Mouse (Mus musculus) liver, embryonic 13.5 days (tissue): ENCODE measurements at regions not wholly inside any gene's neighbourhood (a gene's known extent, or its start where the extent isn't known, plus 50 kb on each side); places are given as distances from the start of the nearest gene placed in this dataset.
"Not testable (repeated sequence)": the region's sequence is repeated elsewhere in the genome, so short reads cannot be mapped to it uniquely, and the experiment has no call there.

Source experiments
- ATAC-seq: fragments of 200-750 bp; cut with Nextera tagmentation; 2 replicates; pipeline ENCODE4 v1.8.0; 2017; ENCODE audit warnings: low read depth, mild to moderate bottlenecking, moderate number of reproducible peaks, moderate library complexity
- DNase-seq: peaks from one replicate; pipeline ENCODE4 v3.0.0; 2022
- H3K27ac ChIP-seq: fragments of 300-500 bp; sonication (generic); 2 replicates; pipeline ENCODE4 v1.5.1; 2015; ENCODE audit warnings: moderate library complexity, mild to moderate bottlenecking, inconsistent platforms
- H3K27me3 ChIP-seq: fragments of 300-500 bp; sonication (generic); 2 replicates; pipeline ENCODE4 v1.6.1; 2015; ENCODE audit warnings: mild to moderate bottlenecking, inconsistent platforms
- H3K36me3 ChIP-seq: fragments of 300-500 bp; sonication (generic); 2 replicates; pipeline ENCODE4 v1.6.1; 2015; ENCODE audit warnings: mild to moderate bottlenecking, inconsistent platforms
- H3K4me1 ChIP-seq: fragments of 300-500 bp; sonication (generic); replicated peaks from 2 replicates; pipeline ENCODE4 v1.6.1; 2015; ENCODE audit warnings: inconsistent platforms
- H3K4me2 ChIP-seq: fragments of 300-500 bp; sonication (generic); 2 replicates; pipeline ENCODE4 v1.6.1; 2015; ENCODE audit warnings: inconsistent platforms, mild to moderate bottlenecking, moderate library complexity
- H3K4me3 ChIP-seq: fragments of 300-500 bp; sonication (generic); replicated peaks from 2 replicates; pipeline ENCODE4 v1.5.1; 2015; ENCODE audit warnings: mild to moderate bottlenecking, inconsistent platforms
- H3K9ac ChIP-seq: fragments of 300-500 bp; sonication (generic); 2 replicates; pipeline ENCODE4 v1.6.1; 2015; ENCODE audit warnings: mild to moderate bottlenecking, inconsistent platforms
- H3K9me3 ChIP-seq: fragments of 300-500 bp; sonication (generic); replicated peaks from 2 replicates; pipeline ENCODE4 v1.6.1; 2016; ENCODE audit warnings: inconsistent platforms
- WGBS: fragments of 180-500 bp; shearing (Covaris S2); methylation state at CpG from one replicate; pipeline ENCODE4 v1.1.7; 2015; ENCODE audit not compliant: insufficient replicate concordance; 5-methylcytosine and 5-hydroxymethylcytosine counted together

DNA sequence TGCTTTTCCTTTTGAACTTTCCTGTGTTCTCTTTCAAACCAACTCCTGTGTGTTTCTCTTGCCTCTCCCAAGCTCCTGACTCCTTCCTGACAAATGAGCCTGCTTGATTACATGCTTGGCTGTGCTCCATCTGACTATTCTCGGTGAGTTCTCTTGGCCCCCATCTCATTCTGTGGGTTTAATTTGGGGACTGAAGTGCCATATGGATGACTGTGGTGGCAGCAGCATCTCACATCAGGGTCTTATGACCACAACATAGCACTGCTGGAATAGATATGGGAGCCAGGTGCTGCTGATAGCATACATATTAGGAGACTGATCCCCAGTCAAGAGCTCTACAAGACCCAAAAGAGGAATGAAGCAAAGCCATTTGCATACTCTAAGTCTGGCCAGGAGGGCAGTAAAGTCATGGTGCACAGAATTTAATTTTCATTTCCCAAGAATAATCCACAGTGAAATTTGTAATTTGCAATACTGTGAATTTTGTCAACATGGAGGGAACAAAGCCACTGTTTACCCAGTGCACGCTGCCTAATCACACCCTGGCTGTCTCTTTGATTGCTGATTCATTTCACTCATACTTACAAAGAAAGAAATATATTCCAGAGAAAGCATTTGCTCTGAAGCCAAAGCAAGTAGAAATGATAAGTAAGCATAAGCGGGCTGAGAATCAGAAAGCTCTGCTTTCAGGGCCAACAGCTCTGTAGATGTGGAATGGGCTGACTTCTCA lies 1478.4 kb upstream of the Gm7489 start:
- Histone ChIP-seq H3K27me3 (no peaks in the 10 kb centered on the region), H3K27ac (no peak overlapping the region), H3K9me3 (no peaks in the 10 kb centered on the region), H3K4me3 (no peak overlapping the region), H3K4me1 (no peaks in the 10 kb centered on the region), H3K36me3 (no peaks in the 10 kb centered on the region), H3K9ac (no peak overlapping the region), H3K4me2 (no peak overlapping the region)
- no peak for ATAC-seq
- WGBS, result 54% methylated on average over 3 of the region's 3 CpGs
- DNase-seq, result no peak

DNA sequence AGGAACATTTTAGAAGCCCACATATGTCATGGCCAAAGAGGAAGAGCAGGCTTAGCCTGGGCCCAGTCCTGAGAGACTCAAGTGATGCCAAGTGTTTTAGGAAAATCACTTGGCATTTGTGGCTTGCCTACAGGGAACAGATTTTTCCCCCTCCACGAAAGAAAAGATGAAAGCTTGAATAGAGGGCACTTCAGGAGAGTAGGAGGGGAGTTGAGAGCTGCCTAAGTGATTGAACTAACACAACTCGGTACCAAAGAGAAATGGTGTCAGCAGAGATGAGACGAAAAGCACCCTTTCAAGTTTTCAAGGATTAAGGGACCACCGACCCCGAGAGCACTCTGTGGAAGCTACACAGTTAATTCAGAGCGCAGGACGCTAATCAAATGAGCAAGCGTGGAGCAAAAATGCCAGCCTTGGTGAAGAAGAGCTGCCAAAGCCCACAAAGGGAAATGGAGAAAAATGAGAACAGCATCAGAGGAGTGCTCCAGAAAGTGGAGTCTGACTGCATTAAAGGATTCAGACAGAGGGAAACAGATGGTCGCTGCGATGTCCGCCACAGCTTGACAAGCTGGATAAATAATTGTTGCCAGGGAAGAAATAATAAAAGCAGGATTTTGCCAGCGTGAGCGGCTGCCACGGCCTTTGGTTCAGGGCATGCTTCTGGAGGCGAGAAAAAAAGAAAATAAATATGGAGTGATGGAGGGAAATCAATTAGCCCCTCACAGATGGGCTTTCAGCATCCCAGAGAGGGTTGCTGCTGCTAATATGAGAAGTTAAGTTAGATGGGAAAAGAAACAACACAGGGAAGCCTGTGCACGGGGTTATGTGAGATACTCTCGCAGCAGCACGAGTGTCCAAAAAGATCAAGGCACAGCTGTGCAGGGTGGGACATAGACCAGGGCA lies 1471.6 kb upstream of the Gm7489 start:
- Histone ChIP-seq H3K4me3 (no peak overlapping the region), H3K4me1 (no peaks in the 10 kb centered on the region), H3K9me3 (no peaks in the 10 kb centered on the region), H3K27ac (no peak overlapping the region), H3K4me2 (no peak overlapping the region), H3K9ac (no peak overlapping the region), H3K27me3 (no peaks in the 10 kb centered on the region), H3K36me3 (no peaks in the 10 kb centered on the region)
- DNase-seq (no peak), ATAC-seq (no peak)
- WGBS, result 61% methylated on average over 18 of the region's 18 CpGs

DNA sequence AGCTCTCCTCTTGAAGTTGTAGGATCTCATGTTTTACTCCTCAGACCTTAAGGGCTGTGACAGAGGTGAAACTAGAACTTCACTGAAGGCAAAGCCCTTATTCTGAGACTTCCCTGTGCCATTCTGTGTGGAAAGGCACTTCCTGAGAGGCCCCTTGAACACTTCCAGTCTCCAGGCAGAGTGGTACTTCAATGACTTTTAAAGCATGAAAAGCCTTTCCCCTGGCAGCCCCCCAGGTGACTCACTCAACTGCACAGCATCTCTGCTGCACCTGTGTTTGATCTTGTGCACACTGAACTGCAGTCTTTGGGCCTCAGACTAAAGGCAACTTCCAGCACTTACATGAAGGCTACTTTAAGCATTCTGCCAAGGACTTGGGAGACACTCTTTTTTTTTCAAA lies 1458.7 kb upstream of the Gm7489 start:
- Histone ChIP-seq H3K4me3 (no peak overlapping the region), H3K27me3 (no peaks in the 10 kb centered on the region), H3K4me1 (no peaks in the 10 kb centered on the region), H3K9me3 (no peaks in the 10 kb centered on the region), H3K36me3 (no peaks in the 10 kb centered on the region), H3K4me2 (no peak overlapping the region), H3K9ac (no peak overlapping the region), H3K27ac (no peak overlapping the region)
- DNase-seq (no peak), ATAC-seq (no peak)

DNA sequence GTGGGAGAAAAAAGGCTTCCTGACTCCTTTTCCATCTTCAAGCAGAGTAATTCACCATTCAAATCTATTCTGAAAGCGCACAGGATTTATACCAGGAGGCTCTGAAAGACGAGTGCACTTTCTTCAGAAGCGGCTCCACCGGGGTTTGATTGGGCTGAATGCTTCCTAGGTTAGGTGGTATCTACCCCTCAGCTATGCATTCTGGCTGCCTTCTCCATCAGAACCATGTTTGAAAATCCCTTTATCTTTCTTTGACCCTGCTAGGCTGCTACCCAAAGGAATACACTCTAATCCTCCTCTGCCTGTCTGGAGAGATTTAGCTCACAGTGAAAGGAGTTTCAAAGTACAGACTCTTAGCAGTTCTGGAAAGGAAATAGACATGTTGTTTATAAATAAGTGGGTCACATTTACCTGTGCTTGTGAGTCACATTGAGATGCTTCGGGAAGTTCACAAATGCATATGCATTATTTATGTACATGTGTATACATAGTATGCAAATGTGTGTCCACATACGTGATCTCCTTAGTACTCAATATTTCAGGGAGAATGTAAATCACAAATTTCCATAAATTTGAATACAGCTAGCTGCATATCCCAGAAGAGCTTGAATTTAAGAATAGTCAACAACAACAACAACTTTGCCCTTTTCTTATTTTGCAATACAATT lies 1454.1 kb upstream of the Gm7489 start:
- Histone ChIP-seq H3K27me3 (no peaks in the 10 kb centered on the region), H3K27ac (no peak overlapping the region), H3K9ac (no peak overlapping the region), H3K9me3 (no peaks in the 10 kb centered on the region), H3K4me1 (no peaks in the 10 kb centered on the region), H3K4me2 (no peak overlapping the region), H3K36me3 (no peaks in the 10 kb centered on the region), H3K4me3 (no peak overlapping the region)
- ATAC-seq (no peak), DNase-seq (no peak)
- 72% methylated on average over 6 of the region's 6 CpGs for WGBS

DNA sequence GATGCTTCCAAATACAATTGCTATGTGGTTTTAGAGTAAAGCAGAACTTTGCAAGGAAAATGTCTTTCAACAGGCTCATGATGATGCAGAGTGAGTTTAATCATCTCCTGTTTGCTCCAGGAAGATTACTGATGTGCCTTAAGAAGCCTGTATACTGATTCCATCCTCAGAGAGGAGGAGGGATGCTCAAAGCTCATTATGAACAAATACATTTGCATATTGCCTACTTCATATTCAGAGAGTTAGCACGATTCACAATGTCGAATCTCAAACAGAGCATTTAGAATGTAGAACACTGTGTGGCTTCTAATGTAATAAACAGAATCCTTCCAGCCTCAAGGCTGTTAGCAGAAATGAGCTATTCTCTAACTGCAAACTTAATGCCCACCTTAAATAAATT lies 1451.1 kb upstream of the Gm7489 start:
- Histone ChIP-seq H3K36me3 (no peaks in the 10 kb centered on the region), H3K27me3 (no peaks in the 10 kb centered on the region), H3K9me3 (no peaks in the 10 kb centered on the region), H3K4me2 (no peak overlapping the region), H3K9ac (no peak overlapping the region), H3K4me3 (no peak overlapping the region), H3K4me1 (no peaks in the 10 kb centered on the region), H3K27ac (no peak overlapping the region)
- DNase-seq (no peak), ATAC-seq (no peak)
- WGBS, result 65% methylated on average over 2 of the region's 2 CpGs

DNA sequence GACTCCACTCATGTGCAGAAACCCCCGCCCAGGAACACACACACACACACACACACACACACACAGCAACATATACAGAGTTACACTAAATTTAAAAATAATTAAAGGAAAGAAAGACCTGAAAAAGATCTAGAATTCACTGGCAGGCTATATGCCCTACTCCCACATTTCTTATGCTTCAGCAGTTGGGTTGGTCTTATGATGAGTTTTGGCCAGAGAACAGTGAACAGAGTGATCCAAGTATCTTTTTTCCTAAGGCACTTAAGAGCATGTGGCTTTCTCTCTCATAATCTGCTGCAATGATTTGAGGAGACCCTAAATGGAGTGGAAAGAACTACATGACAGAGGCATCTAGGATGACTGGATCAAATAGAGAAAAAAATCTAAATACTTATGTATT lies 1446.3 kb upstream of the Gm7489 start:
- no peak overlapping the region for H3K27ac ChIP-seq
- H3K27me3 ChIP-seq, result no peaks in the 10 kb centered on the region

DNA sequence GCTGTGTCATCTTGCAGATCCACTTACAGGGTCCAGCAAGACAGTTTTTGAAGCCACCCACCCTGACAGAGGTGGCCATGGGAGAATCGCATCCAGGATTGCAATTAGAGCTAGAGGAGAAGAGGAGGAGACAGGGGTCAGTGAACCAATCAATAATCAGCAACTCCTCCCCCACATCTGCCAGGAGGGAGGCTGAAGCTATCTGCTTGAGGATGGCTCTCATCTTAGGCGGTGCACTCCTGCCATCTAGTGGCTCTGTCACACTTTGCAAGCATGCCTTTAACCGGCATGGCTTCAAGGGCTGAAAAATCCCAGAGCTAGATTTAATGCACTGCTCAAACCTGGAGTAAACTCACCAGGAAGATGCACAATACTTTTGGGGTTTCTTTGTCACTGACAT lies 1425.9 kb upstream of the Gm7489 start:
- H3K27me3 ChIP-seq, result no peaks in the 10 kb centered on the region
- 0% methylated on average over 3 of the region's 3 CpGs for WGBS
- H3K9ac ChIP-seq, result no peak overlapping the region
- no peak overlapping the region for H3K4me3 ChIP-seq
- no peak overlapping the region for H3K27ac ChIP-seq
- no peaks in the 10 kb centered on the region for H3K4me1 ChIP-seq
- H3K9me3 ChIP-seq, result no peaks in the 10 kb centered on the region
- no peak overlapping the region for H3K4me2 ChIP-seq
- peak; percentile 16 for DNase-seq
- H3K36me3 ChIP-seq, result no peaks in the 10 kb centered on the region
- peak; percentile 29; the same call in 1 of the 2 replicates for ATAC-seq

More for the DNA sequence above, 1446.3 kb upstream of the Gm7489 start:
- DNase-seq (no peak), ATAC-seq (no peak)
- Histone ChIP-seq H3K4me1 (no peaks in the 10 kb centered on the region), H3K4me2 (no peak overlapping the region), H3K9me3 (no peaks in the 10 kb centered on the region), H3K4me3 (no peak overlapping the region), H3K36me3 (no peaks in the 10 kb centered on the region), H3K9ac (no peak overlapping the region)
- WGBS, result 65% methylated on average over 1 of the region's 1 CpGs

DNA sequence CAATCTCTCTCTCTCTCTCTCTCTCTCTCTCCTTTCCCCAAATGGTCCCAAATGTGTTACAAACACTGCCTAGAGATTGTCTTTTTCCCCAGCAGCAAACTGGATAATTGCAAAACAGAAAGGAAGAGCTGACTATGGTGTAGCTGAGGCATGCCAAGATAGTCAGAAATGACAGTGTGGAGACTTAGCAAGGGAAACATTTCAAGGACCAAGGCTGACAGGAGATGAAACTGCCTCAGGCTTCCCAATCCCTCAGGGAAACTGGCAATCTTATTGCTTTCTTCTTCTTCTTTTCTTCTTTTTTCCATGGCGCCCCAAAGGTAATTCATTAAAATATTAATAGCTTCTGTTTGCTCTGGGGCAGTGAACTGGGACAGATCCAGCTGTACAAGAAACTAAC lies 1425.4 kb upstream of the Gm7489 start:
- ATAC-seq, result no peak
- Histone ChIP-seq H3K4me1 (no peaks in the 10 kb centered on the region), H3K4me2 (no peak overlapping the region), H3K36me3 (no peaks in the 10 kb centered on the region), H3K9ac (no peak overlapping the region), H3K4me3 (no peak overlapping the region), H3K27me3 (no peaks in the 10 kb centered on the region), H3K9me3 (no peaks in the 10 kb centered on the region), H3K27ac (no peak overlapping the region)
- 56% methylated on average over 1 of the region's 1 CpGs for WGBS
- DNase-seq, result no peak

DNA sequence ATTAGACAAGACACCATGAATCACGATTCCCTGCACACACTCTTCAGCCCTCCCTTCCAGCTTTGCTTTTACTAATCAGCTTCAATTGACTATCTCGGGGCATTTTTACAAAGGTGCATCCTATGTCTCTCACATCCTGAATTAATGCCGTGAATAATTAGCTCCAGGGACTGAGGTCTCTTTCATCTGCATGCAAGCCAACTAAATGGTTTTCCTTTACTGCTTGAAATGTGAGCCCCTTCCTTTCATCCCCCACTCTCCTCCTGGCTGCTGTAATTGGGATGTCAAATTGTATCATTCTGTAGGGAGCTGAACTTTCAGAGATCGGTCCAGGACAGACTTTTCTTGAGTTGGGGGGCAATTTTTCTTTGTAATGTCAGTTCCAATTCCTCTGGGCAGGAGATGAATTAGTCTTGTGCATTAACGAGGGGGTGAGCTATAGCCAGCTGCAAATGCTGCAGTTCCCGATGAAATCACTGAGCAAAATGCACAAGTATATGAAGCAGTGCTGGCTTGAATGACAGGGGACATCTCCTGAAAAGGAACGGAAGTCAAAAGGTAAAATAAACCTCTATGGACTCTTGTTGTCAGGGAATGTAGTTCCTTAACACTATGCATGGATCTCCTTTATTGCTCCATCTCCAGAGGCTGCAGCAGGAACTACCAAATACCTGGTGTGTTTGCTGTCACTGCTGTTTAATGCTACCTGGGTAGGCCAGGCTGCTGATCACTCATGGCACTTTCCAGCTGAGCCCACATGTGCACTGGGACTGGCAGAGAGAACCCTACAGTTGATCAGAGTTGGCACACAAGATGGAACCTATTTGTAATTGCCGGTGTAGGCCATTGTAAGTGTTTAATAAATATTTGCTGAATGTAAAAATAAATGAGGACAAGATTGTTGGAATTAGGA lies 1420.2 kb upstream of the Gm7489 start:
- H3K9me3 ChIP-seq, result no peaks in the 10 kb centered on the region
- no peak overlapping the region for H3K4me2 ChIP-seq
- no peak for DNase-seq
- no peak for ATAC-seq
- WGBS, result 36% methylated on average over 8 of the region's 8 CpGs
- H3K4me1 ChIP-seq, result no peaks in the 10 kb centered on the region
- no peaks in the 10 kb centered on the region for H3K36me3 ChIP-seq
- no peak overlapping the region for H3K27ac ChIP-seq
- H3K4me3 ChIP-seq, result no peak overlapping the region
- no peaks in the 10 kb centered on the region for H3K27me3 ChIP-seq
- H3K9ac ChIP-seq, result no peak overlapping the region

DNA sequence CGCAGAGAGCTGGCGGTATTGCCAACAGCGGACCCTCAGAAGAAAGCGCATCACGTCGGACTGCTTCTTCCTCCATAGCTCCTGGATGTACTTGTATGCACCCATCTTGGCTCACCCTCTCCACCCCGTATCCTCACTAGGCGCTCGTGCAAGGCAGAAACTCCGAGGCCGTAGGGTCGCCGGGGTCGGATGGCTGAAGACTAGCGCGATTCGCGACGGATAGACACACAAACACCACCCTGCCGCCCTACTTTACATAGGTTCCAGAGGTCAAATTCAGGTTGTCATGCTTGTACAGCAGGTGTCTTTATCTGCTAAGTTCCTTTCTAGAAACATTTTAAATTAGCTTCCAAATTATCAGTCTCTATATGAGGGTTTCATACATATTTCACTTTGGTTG lies 1406.6 kb upstream of the Gm7489 start:
- H3K9me3 ChIP-seq, H3K4me1 ChIP-seq, H3K4me3 ChIP-seq, H3K27me3 ChIP-seq, H3K9ac ChIP-seq, ATAC-seq, DNase-seq, H3K36me3 ChIP-seq, H3K4me2 ChIP-seq, H3K27ac ChIP-seq: not testable (repeated sequence)
- 83% methylated on average over 20 of the region's 20 CpGs for WGBS

DNA sequence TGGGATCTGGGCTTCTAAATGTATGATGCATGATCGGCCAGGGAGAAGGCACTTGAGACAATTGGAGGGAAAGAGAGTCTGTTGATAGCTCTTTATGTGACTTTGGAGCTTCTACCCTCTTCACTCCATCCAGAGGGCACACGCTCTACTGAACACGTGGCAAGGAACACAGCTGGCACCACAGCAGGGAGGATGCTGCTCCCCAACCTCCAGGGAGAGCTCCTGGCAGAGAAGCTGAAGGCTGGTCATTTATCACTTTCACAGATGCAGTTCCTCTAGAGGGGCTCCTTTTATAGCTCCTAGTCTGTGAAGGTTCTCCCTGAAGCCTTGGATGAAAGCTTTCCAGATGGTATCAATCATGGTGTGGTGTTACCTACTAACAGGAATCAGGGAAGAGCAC lies 1403.9 kb upstream of the Gm7489 start:
- no peaks in the 10 kb centered on the region for H3K4me1 ChIP-seq
- H3K4me3 ChIP-seq, result no peak overlapping the region
- no peak overlapping the region for H3K9ac ChIP-seq
- WGBS, result 32% methylated on average over 3 of the region's 3 CpGs
- no peak overlapping the region for H3K4me2 ChIP-seq
- H3K9me3 ChIP-seq, result no peaks in the 10 kb centered on the region
- no peaks in the 10 kb centered on the region for H3K27me3 ChIP-seq
- H3K36me3 ChIP-seq, result no peaks in the 10 kb centered on the region
- ATAC-seq, result no peak
- no peak overlapping the region for H3K27ac ChIP-seq
- no peak for DNase-seq
